Mouse (Mus musculus) kidney, adult 2 months (tissue): ENCODE results near the gene Slc52a3. TPM values are rescaled to one million over a fixed set of nuclear protein-coding genes. Genes with fewer than 3 reads are reported as not detected.
A peak's percentile ranks its signal among the peaks of the same experiment; 100 is the strongest.

ENCODE experiments used
- DNase-seq: peaks from one replicate; pipeline ENCODE4 v3.0.0; 2021
- H3K27ac ChIP-seq: fragments of 200-500 bp; 2 replicates; pipeline ENCODE4 v1.5.1; 2012; ENCODE audit warnings: low read depth, low read length, control low read depth, inconsistent platforms; ENCODE audit not compliant: insufficient read depth
- H3K27me3 ChIP-seq: fragments of 200-500 bp; replicated peaks from 2 replicates; pipeline ENCODE4 v1.6.1; 2012; ENCODE audit warnings: mild to moderate bottlenecking, moderate library complexity, low read length, inconsistent platforms; ENCODE audit not compliant: control insufficient read depth, insufficient read depth
- H3K36me3 ChIP-seq: fragments of 200-500 bp; 2 replicates; pipeline ENCODE4 v1.6.1; 2012; ENCODE audit warnings: mild to moderate bottlenecking, moderate library complexity, low read length, inconsistent platforms; ENCODE audit not compliant: control insufficient read depth, insufficient read depth
- H3K4me1 ChIP-seq: fragments of 200-500 bp; 2 replicates; pipeline ENCODE4 v1.6.1; 2011; ENCODE audit warnings: low read length; ENCODE audit not compliant: control insufficient read depth, insufficient read depth
- H3K4me3 ChIP-seq: fragments of 200-500 bp; 2 replicates; pipeline ENCODE4 v1.5.1; 2011; ENCODE audit warnings: mild to moderate bottlenecking, low read depth, low read length, control low read depth; ENCODE audit not compliant: insufficient read depth
- CTCF ChIP-seq: fragments of 200-500 bp; conservative IDR thresholded peaks from 2 replicates; pipeline ENCODE4 v1.5.1; 2011; ENCODE audit warnings: low read depth, mild to moderate bottlenecking, control low read depth, low read length, moderate library complexity, mixed read lengths; ENCODE audit not compliant: insufficient read depth, insufficient read length
- POLR2A ChIP-seq: fragments of 200-500 bp; IDR thresholded peaks from one replicate; pipeline ENCODE4 v1.6.1; 2011; ENCODE audit warnings: low read depth, low read length, control low read depth
- WGBS: fragments of 180-500 bp; shearing (Covaris S2); methylation state at CpG from one replicate; pipeline ENCODE4 v1.1.7; 2018; 5-methylcytosine and 5-hydroxymethylcytosine counted together
- polyA plus RNA-seq: library from polyadenylated mRNA; depleted of rRNA; stranded (reverse); fragments of >200 nt; gene quantifications from 2 replicates; pipeline ENCODE4 v1.2.3, GENCODE M21; 2012; rRNA removed

Slc52a3 gene
- polyA plus RNA-seq: 17.4 and 23.6 TPM in 2 replicates

DNA sequence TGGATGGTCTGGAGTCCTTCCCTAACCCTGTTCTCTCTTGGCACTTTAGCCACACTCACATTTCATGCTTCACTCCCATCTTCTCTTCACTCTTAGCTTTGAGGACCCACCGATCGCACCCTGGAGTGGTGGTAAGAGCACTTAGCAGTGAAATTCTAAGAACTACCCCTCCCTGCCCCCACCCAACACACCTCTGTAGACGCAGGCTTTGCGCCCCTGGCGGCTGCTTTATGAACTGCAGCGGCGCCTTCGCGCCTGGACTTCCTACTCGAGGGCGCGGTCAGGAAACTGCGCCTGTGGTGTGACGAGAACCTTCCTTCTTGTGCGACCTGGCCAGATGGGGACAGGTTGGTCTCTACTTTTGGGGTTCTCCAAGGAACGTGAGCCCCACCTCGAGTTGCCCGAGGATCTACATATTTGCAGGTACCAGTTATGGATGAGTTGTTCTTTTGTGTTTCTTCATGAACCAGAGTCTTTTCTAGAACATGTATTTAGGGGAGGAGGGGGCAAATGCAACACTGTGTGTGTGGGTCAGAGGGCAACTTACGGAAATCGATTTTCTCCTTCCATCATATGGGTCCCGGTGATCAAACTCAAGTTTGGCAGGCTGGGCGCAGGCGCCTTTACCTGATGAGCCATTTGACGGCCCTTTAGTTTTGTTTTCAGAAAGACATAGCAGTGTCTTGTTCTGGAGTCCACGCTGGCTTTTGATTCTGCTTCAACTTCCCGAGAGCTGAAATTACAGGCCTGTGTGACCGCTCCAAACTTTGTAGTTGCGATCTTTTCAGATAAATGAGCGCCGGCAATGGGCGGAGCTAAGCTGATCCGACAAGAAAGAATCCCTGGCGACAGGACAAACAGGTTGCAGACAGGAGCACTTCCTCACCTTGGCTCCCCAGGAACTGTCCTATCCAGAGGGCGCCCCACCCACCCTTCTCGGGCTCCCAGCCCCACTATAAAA, at the start of gene Slc52a3:
Slc52a3 (plus strand) TSS at position 283 of the 961 bp plus-strand sequence.
- Histone ChIP-seq H3K27me3 (no peaks in the 10 kb centered on the region), H3K4me1 (peaks cover 20% of the 10 kb centered on the region), H3K36me3 (no peaks in the 10 kb centered on the region), H3K27ac (peak within 1 kb of the TSS; percentile 18; the same call in 1 of the 2 replicates), H3K4me3 (peak within 1 kb of the TSS; percentile 32)
- TF ChIP-seq CTCF: peak; percentile 83
- TF ChIP-seq POLR2A: no peak
- peak; percentile 95 for DNase-seq
- 13% methylated on average over 35 of the region's 35 CpGs for WGBS

- no peaks in the 10 kb centered on the region for H3K4me1 ChIP-seq
- H3K4me3 ChIP-seq: no peak overlapping the region
- no peaks in the 10 kb centered on the region for H3K27me3 ChIP-seq
- H3K27ac ChIP-seq: no peak overlapping the region
- TF ChIP-seq POLR2A (no peak), CTCF (no peak)
- WGBS: 97% methylated on average over 2 of the region's 2 CpGs
- H3K36me3 ChIP-seq: no peaks in the 10 kb centered on the region
- no peak for DNase-seq
Measured at GRCm38 (mm10) chr2:151947617-151948016, 48.7 kb upstream of the Slc52a3 start.

GRCm38 (mm10) chr2:151948311-151948710, 48.0 kb upstream of the Slc52a3 start:
- no peak overlapping the region for H3K4me3 ChIP-seq
- H3K4me1 ChIP-seq: no peaks in the 10 kb centered on the region
- H3K27ac ChIP-seq: no peak overlapping the region
- no peaks in the 10 kb centered on the region for H3K36me3 ChIP-seq
- 79% methylated on average over 7 of the region's 7 CpGs for WGBS
- H3K27me3 ChIP-seq: no peaks in the 10 kb centered on the region
- TF ChIP-seq POLR2A (no peak), CTCF (no peak)
- DNase-seq: no peak

- 82% methylated on average over 2 of the region's 2 CpGs for WGBS
- TF ChIP-seq POLR2A (no peak), CTCF (no peak)
- H3K36me3 ChIP-seq: no peaks in the 10 kb centered on the region
- no peaks in the 10 kb centered on the region for H3K4me1 ChIP-seq
- no peak overlapping the region for H3K27ac ChIP-seq
- H3K4me3 ChIP-seq: no peak overlapping the region
- DNase-seq: no peak
- no peaks in the 10 kb centered on the region for H3K27me3 ChIP-seq
Measured at GRCm38 (mm10) chr2:151949082-151949774, 47.1 kb upstream of the Slc52a3 start.

- Histone ChIP-seq H3K4me3 (no peak overlapping the region), H3K36me3 (no peaks in the 10 kb centered on the region), H3K4me1 (no peaks in the 10 kb centered on the region), H3K27me3 (no peaks in the 10 kb centered on the region), H3K27ac (no peak overlapping the region)
- TF ChIP-seq POLR2A (no peak), CTCF (no peak)
- no peak for DNase-seq
- 89% methylated on average over 8 of the region's 8 CpGs for WGBS
Measured at GRCm38 (mm10) chr2:151953665-151954064, 42.6 kb upstream of the Slc52a3 start.

GRCm38 (mm10) chr2:151956500-151957137, 39.7 kb upstream of the Slc52a3 start:
- no peak for TF ChIP-seq CTCF
- no peak for TF ChIP-seq POLR2A
- Histone ChIP-seq H3K4me3 (no peak overlapping the region), H3K27me3 (no peaks in the 10 kb centered on the region), H3K27ac (no peak overlapping the region), H3K36me3 (no peaks in the 10 kb centered on the region), H3K4me1 (no peaks in the 10 kb centered on the region)
- WGBS: 80% methylated on average over 4 of the region's 4 CpGs
- DNase-seq: no peak
